Mouse (Mus musculus): ENCODE data around the gene Gm44502. TPM values are rescaled to one million over a fixed set of nuclear protein-coding genes. Genes with fewer than 3 reads are reported as not detected.

The Gm44502 gene
- total and polyA plus RNA-seq, 2 experiments from 2014 or later = 1.7 TPM; not detected in 1

- Histone ChIP-seq H3K4me1 (ENCODE audit: insufficient read depth) (no peaks in the 10 kb centered on the region), H3K36me3 (ENCODE audit: insufficient read depth) (peaks cover 41% of the 10 kb centered on the region), H3K27me3 (ENCODE audit: insufficient read depth, low read length) (no peaks in the 10 kb centered on the region), H3K9ac (no peak overlapping the region), H3K27ac (ENCODE audit: low read depth, low read length) (no peak overlapping the region), H3K4me2 (ENCODE audit: low read depth) (no peak overlapping the region), H3K4me3 (ENCODE audit: low read depth, low read length) (no peak overlapping the region), H3K9me3 (ENCODE audit: low read length) (no peaks in the 10 kb centered on the region)
- whole genome bisulfite sequencing = 70% methylated on average over 5 of the region's 5 CpGs
- no peak for TF ChIP-seq CTCF (IDR thresholded peaks at IDR 0.05; ENCODE audit: low read depth)
- ATAC-seq (0 out of 2 replicates have a peak, but pooled peaks have one; percentile 29), DNase-seq (no peak)
These were observed 34.1 kb upstream of the Gm44502 start for GRCm38 (mm10) chr15:89463334-89464235.

- 89% methylated on average over 7 of the region's 7 CpGs for WGBS
These were observed 32.7 kb upstream of the Gm44502 start for GRCm38 (mm10) chr15:89462176-89462575.

DNA sequence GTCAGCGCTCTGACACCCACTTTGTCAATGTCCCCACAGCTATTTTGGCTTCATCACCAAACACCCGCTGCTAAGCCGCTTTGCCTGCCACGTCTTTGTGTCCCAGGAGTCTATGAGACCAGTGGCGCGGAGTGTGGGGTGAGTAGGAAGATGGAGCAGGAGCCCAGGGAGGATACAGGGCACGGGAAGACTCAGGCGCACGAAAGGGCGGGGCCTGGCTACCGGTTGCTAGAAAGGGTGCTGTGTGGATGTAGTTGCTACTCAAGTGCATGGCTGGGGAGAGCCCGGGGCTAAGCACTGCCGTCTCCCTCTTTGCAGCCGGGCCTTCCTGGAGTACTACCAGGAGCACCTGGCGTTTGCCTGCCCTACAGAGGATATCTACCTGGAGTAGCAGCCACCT, 31.8 kb upstream of the Gm44502 start:
- no peak for DNase-seq
- H3K36me3 ChIP-seq (ENCODE audit: insufficient read depth) = peaks cover 64% of the 10 kb centered on the region

More at GRCm38 (mm10) chr15:89462176-89462575, 32.7 kb upstream of the Gm44502 start:
- DNase-seq (no peak), ATAC-seq (no peak)
- Histone ChIP-seq H3K9ac (no peak overlapping the region), H3K9me3 (ENCODE audit: low read length) (no peaks in the 10 kb centered on the region), H3K27ac (ENCODE audit: low read depth, low read length) (no peak overlapping the region), H3K4me2 (ENCODE audit: low read depth) (no peak overlapping the region), H3K36me3 (ENCODE audit: insufficient read depth) (peaks cover 55% of the 10 kb centered on the region), H3K4me1 (ENCODE audit: insufficient read depth) (no peaks in the 10 kb centered on the region), H3K27me3 (ENCODE audit: insufficient read depth, low read length) (no peaks in the 10 kb centered on the region), H3K4me3 (ENCODE audit: low read depth, low read length) (no peak overlapping the region)
- no peak for TF ChIP-seq CTCF (IDR thresholded peaks at IDR 0.05; ENCODE audit: low read depth)

DNA sequence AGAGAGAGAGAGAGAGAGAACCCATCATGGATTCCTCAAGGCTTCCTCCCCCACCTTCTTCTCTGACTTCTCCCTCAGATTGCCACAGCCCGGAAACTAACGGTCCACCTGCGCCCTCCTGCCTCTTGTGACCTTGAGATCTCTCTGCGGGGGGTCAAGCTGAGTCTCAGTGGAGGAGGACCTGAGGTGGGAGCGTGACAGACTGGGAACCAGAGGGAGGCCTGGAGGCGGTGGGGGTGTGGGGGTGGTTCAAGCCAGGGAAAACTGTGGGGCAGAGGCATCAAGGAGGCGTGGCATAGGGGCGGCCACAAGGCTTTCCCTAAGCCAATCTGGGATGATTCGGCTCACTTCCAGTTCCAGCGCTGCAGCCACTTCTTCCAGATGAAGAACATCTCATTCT, 30.8 kb upstream of the Gm44502 start:
- Histone ChIP-seq H3K4me1 (ENCODE audit: insufficient read depth) (peaks cover 3% of the 10 kb centered on the region; the same call in 1 of the 2 replicates), H3K9ac (no peak overlapping the region), H3K36me3 (ENCODE audit: insufficient read depth) (peaks cover 64% of the 10 kb centered on the region), H3K9me3 (ENCODE audit: low read length) (no peaks in the 10 kb centered on the region), H3K4me3 (ENCODE audit: low read depth, low read length) (no peak overlapping the region), H3K4me2 (ENCODE audit: low read depth) (no peak overlapping the region), H3K27ac (ENCODE audit: low read depth, low read length) (no peak overlapping the region), H3K27me3 (ENCODE audit: insufficient read depth, low read length) (no peaks in the 10 kb centered on the region)
- no peak for TF ChIP-seq CTCF (IDR thresholded peaks at IDR 0.05; ENCODE audit: low read depth)
- DNase-seq = no peak
- WGBS = 88% methylated on average over 10 of the region's 10 CpGs
- ATAC-seq = no peak

More for the DNA sequence above, 31.8 kb upstream of the Gm44502 start:
- no peaks in the 10 kb centered on the region for H3K4me1 ChIP-seq (ENCODE audit: insufficient read depth)
- no peak overlapping the region for H3K9ac ChIP-seq
- WGBS = 87% methylated on average over 15 of the region's 15 CpGs
- no peak overlapping the region for H3K4me2 ChIP-seq (ENCODE audit: low read depth)
- ATAC-seq = no peak
- no peaks in the 10 kb centered on the region for H3K27me3 ChIP-seq (ENCODE audit: insufficient read depth, low read length)
- no peak for TF ChIP-seq CTCF (IDR thresholded peaks at IDR 0.05; ENCODE audit: low read depth)
- H3K4me3 ChIP-seq (ENCODE audit: low read depth, low read length) = no peak overlapping the region
- no peak overlapping the region for H3K27ac ChIP-seq (ENCODE audit: low read depth, low read length)
- H3K9me3 ChIP-seq (ENCODE audit: low read length) = no peaks in the 10 kb centered on the region

- no peak overlapping the region for H3K27ac ChIP-seq (ENCODE audit: low read depth, low read length)
- ATAC-seq (no peak), DNase-seq (no peak)
- no peaks in the 10 kb centered on the region for H3K9me3 ChIP-seq (ENCODE audit: low read length)
- H3K4me1 ChIP-seq (ENCODE audit: insufficient read depth) = peaks cover 7% of the 10 kb centered on the region
- H3K4me2 ChIP-seq (ENCODE audit: low read depth) = no peak overlapping the region
- no peak overlapping the region for H3K9ac ChIP-seq
- H3K36me3 ChIP-seq (ENCODE audit: insufficient read depth) = peaks cover 64% of the 10 kb centered on the region
- no peaks in the 10 kb centered on the region for H3K27me3 ChIP-seq (ENCODE audit: insufficient read depth, low read length)
- no peak for TF ChIP-seq CTCF (IDR thresholded peaks at IDR 0.05; ENCODE audit: low read depth)
- H3K4me3 ChIP-seq (ENCODE audit: low read depth, low read length) = no peak overlapping the region
- 93% methylated on average over 7 of the region's 7 CpGs for WGBS
These were observed 30.3 kb upstream of the Gm44502 start for GRCm38 (mm10) chr15:89459821-89460220.

- no peak for TF ChIP-seq CTCF (IDR thresholded peaks at IDR 0.05; ENCODE audit: low read depth)
These were observed 29.4 kb upstream of the Gm44502 start for GRCm38 (mm10) chr15:89458942-89459341.

DNA sequence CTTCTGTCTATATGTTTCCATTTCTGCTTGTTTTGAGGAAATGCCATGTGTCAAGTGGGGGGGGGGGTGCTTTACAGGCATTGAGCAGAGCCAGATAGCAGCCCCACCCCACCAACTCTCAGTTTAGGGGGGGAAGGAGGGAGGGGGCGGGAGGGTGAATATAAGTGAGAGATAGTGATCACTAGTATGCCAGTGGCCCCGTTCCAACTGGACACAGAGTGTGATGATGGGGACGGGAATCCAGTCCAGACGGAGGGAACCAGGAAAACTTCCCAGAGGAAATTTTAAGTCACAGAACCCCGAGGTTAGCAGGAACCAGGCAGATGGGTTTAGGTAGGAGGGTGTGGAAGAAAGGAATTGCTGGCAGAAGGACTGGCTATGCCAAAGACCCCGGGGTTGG, 26.1 kb upstream of the Gm44502 start:
- WGBS = 68% methylated on average over 6 of the region's 6 CpGs
- Histone ChIP-seq H3K27me3 (ENCODE audit: insufficient read depth, low read length) (no peaks in the 10 kb centered on the region), H3K9me3 (ENCODE audit: low read length) (no peaks in the 10 kb centered on the region), H3K9ac (no peak overlapping the region), H3K27ac (ENCODE audit: low read depth, low read length) (no peak overlapping the region), H3K36me3 (ENCODE audit: insufficient read depth) (peaks cover 40% of the 10 kb centered on the region), H3K4me2 (ENCODE audit: low read depth) (peak overlapping the region; percentile 83), H3K4me3 (ENCODE audit: low read depth, low read length) (peak overlapping the region; percentile 87; the same call in 1 of the 2 replicates), H3K4me1 (ENCODE audit: insufficient read depth) (peaks cover 13% of the 10 kb centered on the region)
- DNase-seq = no peak
- ATAC-seq = no peak
- no peak for TF ChIP-seq CTCF (IDR thresholded peaks at IDR 0.05; ENCODE audit: low read depth)

More at GRCm38 (mm10) chr15:89458942-89459341, 29.4 kb upstream of the Gm44502 start:
- Histone ChIP-seq H3K36me3 (ENCODE audit: insufficient read depth) (peaks cover 64% of the 10 kb centered on the region), H3K27ac (ENCODE audit: low read depth, low read length) (no peak overlapping the region), H3K4me3 (ENCODE audit: low read depth, low read length) (no peak overlapping the region), H3K9me3 (ENCODE audit: low read length) (no peaks in the 10 kb centered on the region), H3K4me2 (ENCODE audit: low read depth) (no peak overlapping the region), H3K4me1 (ENCODE audit: insufficient read depth) (peaks cover 8% of the 10 kb centered on the region), H3K9ac (no peak overlapping the region), H3K27me3 (ENCODE audit: insufficient read depth, low read length) (no peaks in the 10 kb centered on the region)
- ATAC-seq (no peak), DNase-seq (no peak)
- WGBS = 98% methylated on average over 15 of the region's 15 CpGs

Measured in forebrain, postnatal 0 days (tissue).